Mouse (Mus musculus) natural killer cell, adult 2 months (primary cell): ENCODE data around the gene Kpna6.
A peak's percentile ranks its signal among the peaks of the same experiment; 100 is the strongest.

Source experiments
- DNase-seq, 2 experiments: peaks; one replicate each; pipeline ENCODE4 v3.0.0; 2022; ENCODE audit warnings: low spot score in 2 of 2

Gene Kpna6

GRCm38 (mm10) chr4:129648656-129649055 lies 23.9 kb downstream of the Kpna6 start:
- no peak for DNase-seq

GRCm38 (mm10) chr4:129645204-129645603 lies 27.4 kb downstream of the Kpna6 start:
- no peak for DNase-seq

- no peak for DNase-seq
These were observed 30.8 kb downstream of the Kpna6 start for GRCm38 (mm10) chr4:129641756-129642155.

GRCm38 (mm10) chr4:129640638-129641467 lies 31.7 kb downstream of the Kpna6 start, which contains the start of gene Txlna:
Gene Txlna, minus strand, starts transcription at chr4:129641065.
- DNase-seq = peak; percentile 91 to 93

GRCm38 (mm10) chr4:129640101-129640637 lies 32.4 kb downstream of the Kpna6 start:
- no peak for DNase-seq

- no peak for DNase-seq
These were observed 33.3 kb downstream of the Kpna6 start for GRCm38 (mm10) chr4:129639221-129639620.

- DNase-seq = no peak
These were observed 38.7 kb downstream of the Kpna6 start for GRCm38 (mm10) chr4:129633852-129634251.

- no peak for DNase-seq
These were observed 40.7 kb downstream of the Kpna6 start for GRCm38 (mm10) chr4:129631867-129632266.

- DNase-seq = no peak
These were observed 41.6 kb downstream of the Kpna6 start for GRCm38 (mm10) chr4:129630944-129631343.

GRCm38 (mm10) chr4:129626035-129626434 lies 46.5 kb downstream of the Kpna6 start:
- DNase-seq = no peak

- no peak for DNase-seq
These were observed 47.1 kb downstream of the Kpna6 start for GRCm38 (mm10) chr4:129625496-129625895.

- peak; percentile 30 to 73 for DNase-seq
These were observed 47.6 kb downstream of the Kpna6 start for GRCm38 (mm10) chr4:129625029-129625370.

GRCm38 (mm10) chr4:129624281-129625028 lies 48.1 kb downstream of the Kpna6 start:
- DNase-seq = peak; percentile 82 to 83

- no peak for DNase-seq
These were observed 48.9 kb downstream of the Kpna6 start, which contains the start of gene Ccdc28b for GRCm38 (mm10) chr4:129623681-129624091. Gene Ccdc28b, minus strand, starts transcription at chr4:129623947.

GRCm38 (mm10) chr4:129622803-129623535 lies 49.6 kb downstream of the Kpna6 start:
- no peak for DNase-seq

GRCm38 (mm10) chr4:129622120-129622802 lies 50.3 kb downstream of the Kpna6 start:
- DNase-seq = no peak

- DNase-seq = no peak
These were observed 51.2 kb downstream of the Kpna6 start for GRCm38 (mm10) chr4:129621283-129621841.

- no peak for DNase-seq
These were observed 51.9 kb downstream of the Kpna6 start for GRCm38 (mm10) chr4:129620419-129621282.

GRCm38 (mm10) chr4:129618786-129619691 lies 53.5 kb downstream of the Kpna6 start, which contains the start of gene Iqcc:
Gene Iqcc, minus strand, starts transcription at chr4:129619099.
- peak; percentile 89 to 95 for DNase-seq
